Mouse (Mus musculus) right cerebral cortex, adult 2 months (tissue): Measurements from ENCODE around the gene Pcyt2.
A peak's percentile ranks its signal among the peaks of the same experiment; 100 is the strongest.

ENCODE experiments used
- DNase-seq, 2 experiments: peaks; one replicate each; pipeline ENCODE4 v3.0.0; 2021 to 2022; ENCODE audit warnings: low spot score in 2 of 2

Pcyt2 gene

GRCm38 (mm10) chr11:120581490-120582267 is 36.1 kb downstream of the Pcyt2 start, which contains the start of gene Arhgdia:
Arhgdia (minus strand) TSS chr11:120581624.
- DNase-seq = peak; percentile 89

- DNase-seq = peak; percentile 29 to 46
These were observed 36.8 kb downstream of the Pcyt2 start for GRCm38 (mm10) chr11:120580871-120581331.

GRCm38 (mm10) chr11:120580190-120580589 is 37.5 kb downstream of the Pcyt2 start:
- no peak for DNase-seq

DNA sequence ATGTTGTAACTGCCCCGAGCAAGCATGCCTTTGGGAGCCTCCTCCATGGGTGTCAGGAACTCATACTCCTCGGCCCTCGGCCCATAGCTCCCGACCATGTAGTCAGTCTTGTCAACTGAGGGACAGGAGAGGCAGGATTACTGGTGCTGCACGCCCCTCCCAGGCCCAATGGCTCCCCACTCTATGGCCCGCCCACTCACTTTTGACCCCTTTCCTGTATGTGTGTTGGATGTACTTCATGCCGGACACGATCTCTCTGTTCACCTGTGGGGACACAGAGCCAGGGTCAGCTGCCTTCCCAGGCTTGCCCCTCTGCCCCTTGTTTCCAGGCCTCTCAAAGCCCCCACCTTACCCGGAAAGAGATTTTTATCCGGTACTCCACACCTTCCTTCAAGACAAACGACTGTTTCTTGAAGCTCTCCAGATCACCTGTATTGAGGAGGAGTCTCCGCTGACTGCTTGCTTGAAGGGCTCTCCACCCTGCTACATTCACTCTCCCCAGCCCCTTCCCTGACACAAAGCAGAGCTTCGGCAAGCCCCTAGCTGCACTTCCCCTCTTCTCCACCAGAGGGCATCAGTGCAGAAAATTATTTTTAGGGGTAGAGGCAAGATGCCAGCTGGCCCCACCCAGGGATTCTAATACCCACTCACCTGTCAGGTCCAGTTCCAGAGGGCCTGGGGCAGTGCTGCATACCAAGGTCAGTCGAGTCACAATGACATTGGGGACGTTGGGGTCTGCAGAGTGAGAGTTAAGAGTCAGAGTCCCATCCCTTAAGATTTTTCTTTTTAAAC is 38.2 kb downstream of the Pcyt2 start:
- DNase-seq = peak; percentile 70 to 82

DNA sequence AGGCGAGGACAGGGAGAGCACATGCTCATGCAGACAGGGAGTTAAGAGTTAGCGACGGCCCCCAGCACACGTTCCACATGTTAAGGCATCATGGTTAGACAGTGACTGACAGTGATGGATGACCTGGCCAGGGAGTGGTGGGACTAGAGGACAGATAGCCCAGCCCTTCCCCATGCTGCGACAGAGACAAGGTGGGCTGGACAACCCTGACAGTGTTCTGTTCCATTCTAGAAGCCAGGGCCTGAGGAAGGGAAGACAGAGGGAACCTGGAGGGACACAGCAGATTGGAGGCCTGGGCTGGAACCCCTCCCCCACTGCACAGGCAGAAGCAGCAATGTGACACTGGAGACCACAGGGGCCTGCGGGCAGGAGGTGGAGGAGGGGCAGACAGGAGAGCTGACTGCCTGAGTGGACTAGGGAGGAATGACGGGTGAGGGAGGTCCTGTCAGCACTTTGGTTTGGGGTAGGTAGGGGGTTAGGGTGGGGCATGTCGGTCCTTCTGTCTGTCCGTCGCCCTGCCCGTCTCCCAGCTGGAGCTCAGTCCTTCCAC is 39.0 kb downstream of the Pcyt2 start:
- DNase-seq = no peak

DNA sequence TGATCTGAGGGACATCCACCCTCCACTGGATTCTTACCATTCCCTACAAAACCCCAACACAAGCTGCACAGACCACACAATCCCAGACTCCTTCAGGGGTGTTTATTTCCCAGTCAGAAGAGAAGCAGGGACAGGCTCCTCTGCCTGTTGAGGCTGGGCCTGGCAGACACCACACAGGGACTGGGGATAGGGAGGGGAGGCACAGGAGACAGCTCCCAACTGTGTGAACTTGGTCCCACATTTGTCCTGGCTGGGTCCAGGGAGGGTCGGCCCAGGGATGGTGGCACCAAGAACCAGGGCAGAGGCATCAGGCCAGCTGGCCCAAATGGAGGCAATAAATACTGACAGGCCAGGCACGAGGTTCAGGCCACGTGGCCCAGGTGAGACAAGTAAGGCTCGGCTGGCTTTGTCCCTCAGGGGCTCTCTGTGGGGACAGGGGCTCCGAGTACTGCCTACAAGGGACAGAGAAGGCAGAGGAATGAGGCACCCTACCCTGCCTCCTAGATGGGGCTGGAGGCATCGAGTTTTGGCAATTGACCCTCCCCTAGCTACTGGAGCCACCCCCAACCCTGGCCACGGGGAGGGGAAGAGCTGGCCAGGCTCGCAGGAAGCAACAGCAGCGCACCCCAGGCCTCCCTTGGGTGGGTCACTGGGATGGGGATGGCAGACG is 39.6 kb downstream of the Pcyt2 start:
- DNase-seq = no peak

GRCm38 (mm10) chr11:120577211-120578023 is 40.3 kb downstream of the Pcyt2 start:
- DNase-seq = no peak

DNA sequence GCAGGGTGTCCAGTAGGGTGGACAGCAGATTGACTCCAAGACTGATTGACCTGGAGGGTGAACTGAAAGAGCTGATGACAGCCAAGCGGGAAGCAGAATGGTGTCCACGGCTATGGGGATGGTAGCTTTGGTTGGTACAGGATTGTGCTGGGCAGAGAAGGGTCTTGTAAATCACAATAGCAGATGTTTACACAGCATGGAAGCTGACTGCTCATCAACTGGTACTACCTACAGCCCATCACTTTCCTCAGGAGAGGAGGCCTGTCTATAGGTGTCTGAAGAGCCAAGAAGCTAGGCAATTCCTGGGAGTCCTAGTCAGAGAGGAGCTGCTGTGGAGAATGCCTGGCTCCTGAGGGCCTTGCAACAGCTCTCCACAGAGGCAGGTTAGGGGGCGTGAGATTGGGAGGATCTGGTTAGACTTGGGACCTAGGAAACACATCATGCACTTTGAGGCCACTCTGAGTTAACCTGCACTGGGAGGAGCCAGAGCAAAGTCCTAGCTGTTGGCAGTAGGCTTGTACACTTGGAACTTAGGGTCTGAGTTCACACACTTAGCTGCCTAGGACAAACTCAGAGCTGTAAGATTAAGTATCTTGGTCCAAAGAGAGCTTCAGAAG is 41.3 kb downstream of the Pcyt2 start:
- no peak for DNase-seq

DNA sequence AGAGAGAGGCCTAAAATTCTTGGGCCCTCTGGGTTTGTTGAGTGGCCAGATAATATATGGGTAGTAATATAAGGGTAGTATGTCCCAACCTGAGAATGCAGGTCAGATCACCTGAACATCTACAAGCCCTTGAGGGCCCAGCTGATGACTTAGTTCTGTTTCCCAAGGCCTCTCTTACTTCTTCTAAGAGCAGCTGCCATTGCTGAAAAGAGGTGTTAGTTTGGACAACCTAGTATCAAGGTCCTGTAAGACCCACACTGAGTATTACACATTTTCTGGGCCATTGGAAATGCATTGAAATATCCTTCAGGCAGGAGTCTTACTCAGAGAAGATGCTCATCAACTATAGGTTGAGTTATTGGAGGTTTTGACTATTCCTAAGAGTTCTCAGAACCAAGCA is 41.8 kb downstream of the Pcyt2 start:
- DNase-seq = no peak

GRCm38 (mm10) chr11:120575046-120575445 is 42.7 kb downstream of the Pcyt2 start:
- no peak for DNase-seq

DNA sequence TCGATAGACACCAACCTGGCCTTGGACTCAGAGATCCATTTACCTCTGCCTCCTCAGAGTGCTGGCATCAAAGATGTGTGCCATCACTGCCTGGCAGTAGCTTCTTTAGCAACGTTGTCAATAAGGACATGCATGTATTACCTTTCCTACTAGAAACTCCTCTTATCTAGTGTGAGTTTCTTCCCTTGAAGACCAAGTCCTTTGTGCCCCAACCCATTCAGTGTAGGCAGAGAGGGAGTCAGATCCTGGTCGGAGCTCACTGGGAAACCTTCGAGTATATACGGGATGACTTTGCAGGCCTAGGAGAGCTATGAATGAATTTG is 43.5 kb downstream of the Pcyt2 start:
- DNase-seq = no peak

GRCm38 (mm10) chr11:120573585-120574277 is 44.0 kb downstream of the Pcyt2 start:
- DNase-seq = no peak

GRCm38 (mm10) chr11:120572752-120573584 is 44.8 kb downstream of the Pcyt2 start, which contains the start of gene P4hb:
P4hb (minus strand) TSS chr11:120573253.
- peak; percentile 99 for DNase-seq

DNA sequence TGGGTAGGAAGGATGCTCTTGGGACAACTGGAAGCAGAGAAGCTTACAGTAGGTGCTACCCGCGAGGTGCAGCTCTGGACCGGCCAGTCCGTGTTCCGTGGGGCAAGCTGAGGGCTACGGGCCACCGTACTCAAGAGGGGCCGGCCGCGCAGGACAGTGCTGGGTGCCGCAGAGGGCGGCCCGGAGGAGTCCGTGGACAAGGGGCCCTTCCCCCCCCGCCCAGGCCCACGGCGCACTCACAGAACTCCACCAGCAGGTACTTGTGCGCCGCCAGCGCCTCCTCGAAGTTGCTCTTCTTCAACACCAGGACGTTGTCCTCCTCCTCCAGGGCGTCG is 45.4 kb downstream of the Pcyt2 start:
- no peak for DNase-seq

GRCm38 (mm10) chr11:120571754-120572416 is 45.9 kb downstream of the Pcyt2 start:
- no peak for DNase-seq

- no peak for DNase-seq
These were observed 46.6 kb downstream of the Pcyt2 start for GRCm38 (mm10) chr11:120571122-120571521.

DNA sequence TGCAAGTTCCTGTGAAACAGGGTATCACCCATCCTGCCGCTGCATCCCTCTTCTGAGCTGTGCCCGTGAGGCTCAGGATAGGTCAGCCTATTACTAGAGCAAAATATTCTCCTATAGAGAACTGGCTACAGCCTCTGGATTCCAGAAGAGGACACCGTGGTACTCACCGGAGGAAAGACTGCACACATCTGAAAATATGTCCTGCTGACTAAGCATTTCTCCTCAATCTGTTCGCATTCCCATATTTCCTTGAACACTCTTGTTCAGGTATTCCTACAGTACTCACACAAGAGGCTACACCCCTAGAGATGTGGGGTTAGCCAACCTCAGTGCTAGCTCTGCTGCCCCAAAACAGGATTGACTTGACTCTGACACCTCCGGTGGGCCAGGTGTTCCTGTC is 49.4 kb downstream of the Pcyt2 start:
- no peak for DNase-seq

GRCm38 (mm10) chr11:120565114-120565513 is 52.6 kb downstream of the Pcyt2 start:
- DNase-seq = peak; percentile 29 to 36

GRCm38 (mm10) chr11:120562949-120563348 is 54.8 kb downstream of the Pcyt2 start:
- DNase-seq = no peak
